In genomic region chr4:57141908-57142361, GRCm38 (mm10) we compare ENCODE assay signal across 9 mouse cellular contexts. TPM values are rescaled to one million over a fixed set of nuclear protein-coding genes. Genes with fewer than 3 reads are reported as not detected.
DNase-seq lines count a peak whose midpoint lies in the region; ATAC-seq and TF ChIP-seq lines count a peak whose summit lies in the region.
"Had no signal": no experiment of that assay in that cellular context is flagged by ENCODE, and none has a peak within 500 bp of the region (broad histone marks: within the 10 kb centered on the region; RNA-seq: fewer than 3 reads in every experiment).

No protein-coding gene starts in this region.

- H3K4me2 ChIP-seq in forebrain, embryonic 16.5 days (ENCODE audit: low read length), result peak overlapping the region; percentile 63
- H3K4me2 ChIP-seq in intestine, embryonic 16.5 days (ENCODE audit: low read depth, low read length), result peak overlapping the region; percentile 78

- H3K4me3 ChIP-seq in liver, adult 2 months (ENCODE audit: insufficient read depth, low read depth, low read length), result peak overlapping the region; percentile 68
- peak overlapping the region; percentile 51 for H3K4me3 ChIP-seq in forebrain, embryonic 16.5 days (replicated peaks; ENCODE audit: low read length)
- peak overlapping the region; percentile 74 for H3K4me3 ChIP-seq in intestine, embryonic 16.5 days (ENCODE audit: low read length)
- H3K4me3 ChIP-seq in midbrain, embryonic 10.5 days, result peak overlapping the region; percentile 72
- H3K4me3 ChIP-seq in testis, adult 2 months (ENCODE audit: control insufficient read depth, low read depth, low read length), result peak overlapping the region; percentile 62

- H3K36me3 ChIP-seq in liver, adult 2 months (ENCODE audit: control insufficient read depth, insufficient read depth, low read length), result no peaks in the 10 kb centered on the region
- no peaks in the 10 kb centered on the region for H3K36me3 ChIP-seq in forebrain, embryonic 16.5 days (ENCODE audit: control insufficient read depth, insufficient read depth)
- H3K36me3 ChIP-seq in intestine, embryonic 16.5 days (ENCODE audit: control insufficient read depth, insufficient read depth, low read length), result no peaks in the 10 kb centered on the region
- H3K36me3 ChIP-seq in midbrain, embryonic 10.5 days, result no peaks in the 10 kb centered on the region
- H3K36me3 ChIP-seq in testis, adult 2 months (ENCODE audit: control insufficient read depth, insufficient read depth, low read length), result no peaks in the 10 kb centered on the region

- H3K27ac ChIP-seq in liver, adult 2 months (replicated peaks; ENCODE audit: insufficient read depth, low read depth, low read length), result peak overlapping the region; percentile 86
- H3K27ac ChIP-seq in forebrain, embryonic 16.5 days (ENCODE audit: low read length), result no peak overlapping the region
- peak overlapping the region; percentile 82 for H3K27ac ChIP-seq in intestine, embryonic 16.5 days (ENCODE audit: low read length)
- no peak overlapping the region; the same call in 1 of the 2 replicates for H3K27ac ChIP-seq in midbrain, embryonic 10.5 days (replicated peaks)
- H3K27ac ChIP-seq in testis, adult 2 months (ENCODE audit: control insufficient read depth, insufficient read depth, low read depth, low read length), result no peak overlapping the region
- H3K27ac ChIP-seq: macrophage had no signal

- TF ChIP-seq POLR2A in liver, adult 2 months (IDR thresholded peaks at IDR 0.05; ENCODE audit: extremely low read depth, insufficient read depth, low read length), result 0 out of 2 replicates have a peak, but pooled peaks have one; percentile 48
- TF ChIP-seq POLR2A in testis, adult 2 months (IDR thresholded peaks at IDR 0.05; ENCODE audit: control insufficient read depth, low read depth, low read length), result no peak

- no peak for TF ChIP-seq CTCF in liver, adult 2 months (IDR thresholded peaks at IDR 0.05; ENCODE audit: low read depth, low read length)
- no peak for TF ChIP-seq CTCF in testis, adult 2 months (IDR thresholded peaks at IDR 0.05; ENCODE audit: control insufficient read depth, insufficient read depth, insufficient replicate concordance, low read depth, low read length)

- peak overlapping the region; percentile 77 for H3K9ac ChIP-seq in liver, adult 2 months (ENCODE audit: low read depth, low read length)
- no peak overlapping the region for H3K9ac ChIP-seq in forebrain, embryonic 16.5 days (replicated peaks; ENCODE audit: low read depth, low read length)
- H3K9ac ChIP-seq in intestine, embryonic 16.5 days (ENCODE audit: low read depth, low read length), result peak overlapping the region; percentile 83

- 2% methylated on average over 26 of the region's 26 CpGs for WGBS in liver, adult 2 months
- WGBS in forebrain, embryonic 16.5 days, result 4% methylated on average over 26 of the region's 26 CpGs
- WGBS in intestine, embryonic 16.5 days, result 6% methylated on average over 26 of the region's 26 CpGs
- WGBS in midbrain, embryonic 10.5 days, result 5% methylated on average over 26 of the region's 26 CpGs

- no peaks in the 10 kb centered on the region for H3K27me3 ChIP-seq in liver, adult 2 months (ENCODE audit: control insufficient read depth, insufficient read depth, low read length)
- peaks cover 23% of the 10 kb centered on the region for H3K27me3 ChIP-seq in forebrain, embryonic 16.5 days (replicated peaks; ENCODE audit: control insufficient read depth, insufficient read depth, low read length)
- H3K27me3 ChIP-seq in intestine, embryonic 16.5 days (replicated peaks; ENCODE audit: control insufficient read depth, insufficient read depth, low read length), result peaks cover 3% of the 10 kb centered on the region
- peaks cover 70% of the 10 kb centered on the region for H3K27me3 ChIP-seq in midbrain, embryonic 10.5 days (ENCODE audit: low read depth, poor library complexity, severe bottlenecking)
- H3K27me3 ChIP-seq in testis, adult 2 months (ENCODE audit: control insufficient read depth, insufficient read depth, low read length), result no peaks in the 10 kb centered on the region

- H3K9me3 ChIP-seq in forebrain, embryonic 16.5 days (ENCODE audit: control insufficient read depth, low read length), result no peaks in the 10 kb centered on the region
- no peaks in the 10 kb centered on the region for H3K9me3 ChIP-seq in intestine, embryonic 16.5 days (ENCODE audit: control insufficient read depth, low read length)
- H3K9me3 ChIP-seq in midbrain, embryonic 10.5 days (replicated peaks), result no peaks in the 10 kb centered on the region

- H3K4me1 ChIP-seq in liver, adult 2 months (ENCODE audit: control insufficient read depth, insufficient read depth, low read length), result peaks cover 27% of the 10 kb centered on the region
- peaks cover 21% of the 10 kb centered on the region for H3K4me1 ChIP-seq in forebrain, embryonic 16.5 days (replicated peaks; ENCODE audit: control insufficient read depth, insufficient read depth, low read length)
- H3K4me1 ChIP-seq in intestine, embryonic 16.5 days (ENCODE audit: control insufficient read depth, insufficient read depth, low read length), result peaks cover 22% of the 10 kb centered on the region
- peaks cover 34% of the 10 kb centered on the region for H3K4me1 ChIP-seq in midbrain, embryonic 10.5 days
- peaks cover 6% of the 10 kb centered on the region for H3K4me1 ChIP-seq in testis, adult 2 months (ENCODE audit: control insufficient read depth, insufficient read depth, low read length)

- H3K79me2 ChIP-seq in liver, adult 2 months (ENCODE audit: control insufficient read depth, insufficient read depth, low read length), result peaks cover 5% of the 10 kb centered on the region; the same call in 1 of the 2 replicates

- DNase-seq in liver, adult 2 months (ENCODE audit: extremely low read depth, low read depth, low spot score), result peak; percentile 94
- DNase-seq in liver, result no peak
- peak; percentile 89 to 91 for DNase-seq in cerebellum, postnatal 14 days
- peak; percentile 58 for DNase-seq in midbrain, embryonic 10.5 days (ENCODE audit: low spot score)
- DNase-seq in urinary bladder, adult 2 months (ENCODE audit: low spot score), result no peak

- ATAC-seq in forebrain, embryonic 16.5 days, result no peak
- ATAC-seq in intestine, embryonic 16.5 days, result no peak

RNA-seq across cellular contexts. Expression of gene Epb41l4b, which starts 1.3 kb away (rescaled TPM):
- 44.7 and 46.3 TPM in 2 replicates for total RNA-seq in liver, adult 2 months (2014; rRNA removed)
- polyA plus RNA-seq in liver, adult 2 months (2012; rRNA removed), result 33.9 and 36.5 TPM in 2 replicates
- polyA plus RNA-seq in forebrain, embryonic 16.5 days (2015; fragmentation: Nextera tagmentation; extraction: Ambion mirVana), result 0.67 and 1.2 TPM in 2 replicates
- 13.9 and 16.6 TPM in 2 replicates for polyA plus RNA-seq in intestine, embryonic 16.5 days (2015; fragmentation: Nextera tagmentation; extraction: Ambion mirVana)
- polyA plus RNA-seq in midbrain, embryonic 10.5 days (2016; fragmentation: Nextera tagmentation; extraction: Ambion mirVana), result 0.37 and 0.52 TPM in 2 replicates
- polyA plus RNA-seq in testis, adult 2 months (2012; rRNA removed), result 3.1 and 3.8 TPM in 2 replicates
- 38.1 and 38.6 TPM in 2 replicates for polyA plus RNA-seq in urinary bladder, adult 2 months (2012; rRNA removed)
- polyA plus RNA-seq: macrophage had no signal

Comparison
In these comparisons a context has a peak if more than half of its experiments do, and no peak if none do; other contexts are left out.
1. DNase-seq: peak in liver, adult 2 months (single experiment), cerebellum, postnatal 14 days (2 of 2) and midbrain, embryonic 10.5 days (single experiment); none in liver (single experiment) and urinary bladder, adult 2 months (single experiment).
2. H3K27ac ChIP-seq: peak in liver, adult 2 months (single experiment) and intestine, embryonic 16.5 days (single experiment); none in forebrain, embryonic 16.5 days (single experiment), midbrain, embryonic 10.5 days (single experiment) and testis, adult 2 months (single experiment).
3. Peak in every context shown above with its lines, with median percentiles within 50 percentile points of each other: H3K4me3 ChIP-seq.